Mouse (Mus musculus) C2C12 (cell line): ENCODE data around the gene Afg3l1.

ENCODE experiments used
- CTCF ChIP-seq: IDR thresholded peaks from one replicate; pipeline ENCODE4 v1.5.1; 2011; ENCODE audit not compliant: control insufficient read depth, insufficient read depth, insufficient read length
- MAX ChIP-seq: IDR thresholded peaks from one replicate; pipeline ENCODE4 v1.6.1; 2011; ENCODE audit warnings: mild to moderate bottlenecking, control low read depth
- MYOD1 ChIP-seq: IDR thresholded peaks from one replicate; pipeline ENCODE4 v1.6.1; 2011; ENCODE audit warnings: low read depth; ENCODE audit not compliant: control insufficient read depth, insufficient read length

GRCm38 (mm10) chr8:123527720-123528489 is 50.2 kb downstream of the Afg3l1 start:
- TF ChIP-seq CTCF (no peak), MAX (no peak), MYOD1 (no peak)
